Mouse (Mus musculus) mouse embryonic stem cell (cell line): Measurements from ENCODE around the gene C2cd4a.

Experiments used
- in situ Hi-C, 2 experiments: fragments of 300-500 bp; cut with MboI; formaldehyde crosslinking; loops; 1 replicate in 1 of 2; 3 replicates in 1 of 2; pipeline ENCODE4 v1.14.3; 2019 to 2020; ENCODE audit warnings: low sequenced_read_pairs in 2 of 2, low pct_unique_long_range_greater_than_20kb in 1 of 2, mixed read lengths in 1 of 2; ENCODE audit not compliant: unreplicated experiment in 1 of 2

The C2cd4a gene

GRCm38 (mm10) chr9:67799078-67799819 is 32.9 kb downstream of the C2cd4a start:
- in situ Hi-C loops, result loop anchor here in 1 of 2 experiments (10.0 kb wide), 1 partner anchor 114 kb away; no protein-coding TSS in a partner anchor

DNA sequence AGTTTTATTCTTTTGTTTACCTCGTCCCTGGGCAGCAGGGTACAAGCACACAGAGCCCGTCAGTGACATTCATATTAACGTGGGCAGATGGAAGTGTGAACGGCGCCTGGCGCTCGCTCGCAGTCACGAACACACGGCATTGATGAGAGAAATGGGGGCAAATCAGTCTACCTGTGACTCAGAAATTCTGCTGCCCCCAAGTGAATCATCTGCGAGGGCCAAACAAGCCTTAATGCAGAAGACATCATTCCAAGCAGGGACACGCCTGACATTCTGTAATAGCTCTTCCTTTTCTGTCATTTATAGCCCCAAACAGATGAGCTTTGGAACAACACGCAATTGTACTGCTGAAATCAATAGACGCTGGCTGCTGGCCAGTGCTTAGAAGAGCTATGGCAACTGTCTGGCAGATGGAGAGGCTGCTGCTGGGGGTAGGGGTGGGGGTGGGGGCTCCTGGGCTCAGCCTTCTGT is 36.9 kb downstream of the C2cd4a start:
- in situ Hi-C loops, result loop anchor here in 1 of 2 experiments (10.0 kb wide), 1 partner anchor 110 kb away; no protein-coding TSS in a partner anchor

DNA sequence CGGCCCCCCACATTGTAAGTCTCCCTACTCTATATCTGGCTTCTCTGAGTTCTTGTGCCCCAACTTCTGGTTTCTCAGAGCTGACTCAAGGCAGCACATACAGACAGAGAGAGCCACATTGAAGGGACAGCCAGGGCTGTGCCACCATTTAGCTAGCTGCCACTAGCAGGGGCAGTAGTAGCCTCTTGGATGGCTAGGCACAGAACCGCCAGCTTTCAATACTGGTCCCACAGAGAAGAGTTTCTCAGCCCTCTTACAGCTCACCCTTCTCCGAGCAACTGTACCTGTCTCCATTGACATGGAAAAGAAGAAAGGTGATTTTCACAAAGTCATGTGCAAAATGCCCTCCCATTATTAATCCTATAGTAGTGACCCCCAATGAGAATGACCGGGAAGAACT is 37.5 kb downstream of the C2cd4a start:
- in situ Hi-C loops, result loop anchor here in 1 of 2 experiments (10.0 kb wide), 1 partner anchor 110 kb away; no protein-coding TSS in a partner anchor

DNA sequence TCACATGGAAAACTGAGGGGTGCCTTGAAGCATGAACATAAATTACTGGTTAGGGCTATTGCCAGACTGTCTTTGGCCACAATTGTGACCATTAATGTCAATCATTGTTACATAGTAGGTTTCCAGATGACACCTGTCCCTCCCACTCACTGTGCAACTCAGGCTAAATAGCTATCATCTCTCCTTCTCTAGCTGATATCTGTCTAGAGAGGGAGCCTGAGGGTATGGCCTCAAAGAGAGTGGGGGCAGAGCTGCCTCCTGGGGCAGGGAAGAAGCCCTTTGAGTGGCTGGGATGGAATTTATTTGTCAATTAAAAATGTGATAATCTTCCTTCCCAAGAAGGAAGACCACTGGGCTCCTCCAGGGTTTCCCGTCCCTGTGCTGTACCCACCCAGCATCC is 37.9 kb downstream of the C2cd4a start:
- in situ Hi-C loops, result loop anchor here in 1 of 2 experiments (10.0 kb wide), 1 partner anchor 109 kb away; no protein-coding TSS in a partner anchor

DNA sequence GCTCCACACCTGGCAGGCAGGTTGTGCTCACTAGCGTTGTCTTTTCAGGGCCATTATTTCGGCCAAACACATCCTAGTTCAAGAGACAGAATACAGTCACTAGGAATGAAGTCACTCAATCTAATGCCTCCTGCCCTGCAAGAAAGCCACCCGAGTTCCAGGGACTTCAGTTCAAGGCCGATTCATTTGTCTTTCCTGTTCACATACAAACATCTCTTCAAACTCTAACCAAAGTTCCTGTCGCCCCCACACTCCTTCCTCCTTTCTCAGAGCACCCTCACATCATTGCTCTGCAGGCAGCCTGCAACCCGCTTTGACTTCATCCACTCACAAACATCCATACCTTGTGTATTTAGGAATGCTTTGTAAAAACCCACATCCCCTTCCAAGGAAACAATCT is 38.6 kb downstream of the C2cd4a start:
- in situ Hi-C loops, result loop anchor here in 1 of 2 experiments (10.0 kb wide), 1 partner anchor 109 kb away; no protein-coding TSS in a partner anchor

DNA sequence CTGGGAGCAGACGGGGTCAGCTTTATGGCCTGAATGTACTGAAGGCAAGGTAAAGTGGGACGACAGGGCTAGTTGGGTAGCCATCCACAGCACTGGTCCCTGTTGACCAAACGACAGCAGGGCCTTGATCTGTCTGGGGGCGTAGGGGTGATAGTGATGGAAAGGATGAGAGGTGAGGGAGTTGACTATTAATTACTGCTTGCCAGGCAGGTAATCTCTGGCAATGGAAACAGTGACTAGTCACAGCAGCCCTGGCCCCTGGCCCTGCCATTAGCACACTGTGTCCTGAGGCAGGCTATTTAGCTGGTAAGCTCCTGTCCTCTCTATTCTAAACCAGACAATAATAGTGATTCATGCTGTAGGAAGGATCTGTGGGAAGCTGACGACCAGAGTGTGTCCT is 39.7 kb downstream of the C2cd4a start:
- in situ Hi-C loops, result loop anchor here in 1 of 2 experiments (10.0 kb wide), 1 partner anchor 108 kb away; no protein-coding TSS in a partner anchor

- in situ Hi-C loops, result no loop called here
These were observed 44.5 kb downstream of the C2cd4a start for GRCm38 (mm10) chr9:67787671-67788070.

DNA sequence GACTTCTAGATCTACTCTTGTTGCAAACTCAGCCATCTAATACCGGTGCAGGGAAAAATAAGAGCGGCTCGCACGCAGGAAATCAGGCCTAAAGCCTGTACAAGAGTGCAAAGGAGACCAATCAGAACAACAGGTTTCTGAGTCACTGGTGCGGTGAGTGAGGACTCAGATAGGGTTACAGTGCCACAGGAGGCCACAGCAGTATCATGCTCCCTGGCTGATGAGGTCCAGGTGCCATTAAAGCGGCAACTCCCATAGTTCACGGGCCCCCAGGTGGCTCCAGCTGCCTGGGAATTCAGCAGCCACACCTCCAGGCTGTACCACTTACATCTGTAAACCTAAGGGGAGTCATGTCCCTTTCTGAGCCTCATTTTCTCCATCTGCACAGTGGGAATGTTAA is 45.8 kb downstream of the C2cd4a start:
- in situ Hi-C loops, result no loop called here

DNA sequence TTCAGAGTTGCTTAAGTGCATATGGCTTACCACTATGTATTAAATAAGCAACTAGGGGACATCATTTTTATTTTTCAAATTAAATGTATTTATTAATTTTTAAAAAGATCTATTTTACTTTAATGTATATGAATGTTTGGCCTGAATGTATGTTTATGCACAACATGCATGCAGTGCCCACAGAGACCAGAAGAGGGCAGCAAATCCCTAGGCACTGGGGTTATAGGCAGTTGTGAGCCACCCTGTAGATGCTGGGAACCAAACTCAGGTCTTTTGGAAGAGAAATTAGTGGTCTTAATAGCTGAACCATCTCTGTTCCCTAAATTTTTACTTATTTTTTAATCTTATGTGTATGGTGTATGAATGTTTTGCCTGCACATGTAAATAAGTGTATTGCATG is 48.2 kb downstream of the C2cd4a start:
- in situ Hi-C loops, result no loop called here

DNA sequence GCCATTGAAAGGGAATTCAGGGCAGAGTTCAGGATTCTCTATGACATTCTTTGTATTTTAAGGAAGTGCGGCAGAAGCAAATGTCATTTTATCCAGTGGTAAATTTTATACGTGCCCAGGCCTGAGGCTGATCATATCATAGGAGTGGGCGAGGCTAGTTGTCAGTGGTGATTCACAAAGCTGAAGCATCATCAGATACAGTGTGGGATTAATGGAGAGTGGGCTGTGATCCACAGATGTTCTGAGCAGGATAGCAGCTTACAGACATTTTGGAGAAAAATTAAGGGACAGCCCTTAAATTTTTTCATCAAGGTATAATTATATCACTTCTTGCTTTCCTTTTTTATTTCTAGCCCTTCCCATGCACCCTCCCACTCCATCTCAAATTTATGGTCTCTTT is 48.7 kb downstream of the C2cd4a start:
- in situ Hi-C loops, result no loop called here

DNA sequence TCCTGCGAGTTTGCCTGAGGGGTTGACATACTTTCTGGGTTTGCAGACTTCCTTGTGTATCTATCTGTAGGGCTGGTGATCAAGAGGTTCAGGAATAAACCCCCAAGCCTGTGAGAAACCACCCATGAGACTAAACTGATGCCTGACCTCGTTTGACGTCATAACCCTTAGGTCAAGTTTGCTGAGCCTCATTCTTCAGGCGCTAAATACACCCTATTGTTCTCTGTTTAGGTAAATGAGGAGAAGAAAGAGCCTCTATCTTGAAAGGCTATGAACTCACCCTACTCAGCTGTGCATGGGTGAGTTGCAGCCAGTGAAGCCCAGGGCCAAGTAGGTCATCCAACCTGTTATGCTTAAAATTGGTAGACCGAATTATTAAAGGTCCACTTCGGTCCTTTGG is 49.3 kb downstream of the C2cd4a start:
- in situ Hi-C loops, result no loop called here
